Mouse (Mus musculus): ENCODE data around the gene P2ry13.
A peak's percentile ranks its signal among the peaks of the same experiment; 100 is the strongest.

P2ry13 gene

DNA sequence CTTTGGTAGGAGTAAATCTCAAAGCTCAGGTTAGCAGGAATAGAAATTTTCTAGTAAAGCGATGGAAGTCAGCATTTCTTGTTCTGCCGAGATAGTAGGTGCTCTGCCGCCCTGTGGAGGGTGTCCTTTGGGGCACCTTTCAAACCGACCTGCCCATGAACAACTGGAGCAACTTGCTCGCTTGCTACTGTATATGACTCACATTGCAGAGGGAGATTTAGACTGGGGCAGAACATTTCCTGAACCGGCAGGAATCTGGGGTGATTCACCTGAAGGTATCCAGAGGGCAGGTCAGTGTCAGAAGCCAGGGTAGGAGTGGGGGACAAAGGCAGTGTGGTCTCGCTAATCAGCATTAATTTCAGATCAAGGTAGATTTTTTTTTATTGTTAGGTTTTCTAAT, 15.7 kb downstream of the P2ry13 start, which contains the start of gene Gpr87:
Gene Gpr87, minus strand, starts transcription at position 167 of the 400 bp plus-strand sequence.
- no peak for DNase-seq

- no peak for DNase-seq
Measured at GRCm38 (mm10) chr3:59194099-59194498, 16.6 kb downstream of the P2ry13 start.

DNA sequence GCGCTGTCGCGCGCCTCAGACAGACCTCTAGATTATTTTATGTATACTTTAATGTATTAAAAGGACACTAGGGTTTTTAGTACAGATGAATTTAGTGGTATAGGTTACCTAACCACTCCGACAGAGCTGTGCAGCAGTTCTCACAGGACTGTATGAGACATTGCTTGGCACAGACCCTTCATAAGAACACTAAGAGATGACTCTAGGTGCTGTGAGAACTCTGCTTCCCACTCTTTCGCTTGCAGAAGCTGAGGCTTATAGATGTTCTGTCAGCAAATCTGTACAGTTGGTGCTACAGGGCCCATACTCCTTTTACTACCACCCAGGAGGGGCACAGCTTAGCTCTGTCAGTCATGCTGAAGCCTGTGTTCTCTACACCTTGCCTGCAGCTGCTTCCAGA, 19.0 kb downstream of the P2ry13 start:
- no peak for DNase-seq

- no peak for DNase-seq
Measured at GRCm38 (mm10) chr3:59187336-59187735, 23.3 kb downstream of the P2ry13 start.

DNA sequence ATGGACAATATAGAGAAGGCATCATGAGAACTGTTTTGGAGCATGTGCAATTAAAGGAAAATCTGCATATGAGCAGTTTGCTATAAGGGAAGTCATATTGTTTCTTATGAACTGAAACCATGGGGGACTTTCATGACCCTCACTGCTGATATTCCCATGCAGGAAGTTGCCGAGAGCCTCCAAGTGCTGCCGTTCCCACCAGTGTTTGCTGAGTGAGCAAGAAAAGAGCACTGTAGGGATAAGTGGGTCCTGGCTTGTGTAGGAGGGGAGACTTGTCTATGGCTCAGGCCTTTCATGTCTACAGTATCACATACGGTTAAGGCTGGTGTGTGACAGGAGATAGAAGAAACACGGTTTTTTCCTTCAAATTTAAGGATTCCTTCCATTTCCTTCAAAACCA, 25.0 kb downstream of the P2ry13 start:
- no peak for DNase-seq

- no peak for DNase-seq
Measured at GRCm38 (mm10) chr3:59182129-59182528, 28.6 kb downstream of the P2ry13 start.

DNA sequence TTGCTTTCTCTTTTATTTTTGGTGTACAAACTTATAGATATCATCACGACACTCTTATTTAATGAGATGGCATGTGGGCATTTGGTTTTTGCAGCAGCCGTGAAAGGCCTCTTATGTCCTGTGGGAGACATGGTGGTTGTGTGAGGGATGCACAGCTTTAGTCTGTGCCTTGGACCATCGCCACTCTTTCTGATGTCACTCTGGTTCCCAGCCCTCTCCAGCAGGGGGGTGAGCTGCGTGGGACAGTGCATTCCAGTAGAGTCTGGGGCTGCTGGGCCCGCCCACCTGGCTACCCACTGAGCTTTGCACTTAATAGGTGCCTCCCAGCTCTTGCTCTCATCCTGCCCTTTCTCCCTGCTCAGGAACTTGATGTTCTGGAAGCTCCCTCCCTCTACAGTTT, 29.5 kb downstream of the P2ry13 start:
- no peak for DNase-seq

DNA sequence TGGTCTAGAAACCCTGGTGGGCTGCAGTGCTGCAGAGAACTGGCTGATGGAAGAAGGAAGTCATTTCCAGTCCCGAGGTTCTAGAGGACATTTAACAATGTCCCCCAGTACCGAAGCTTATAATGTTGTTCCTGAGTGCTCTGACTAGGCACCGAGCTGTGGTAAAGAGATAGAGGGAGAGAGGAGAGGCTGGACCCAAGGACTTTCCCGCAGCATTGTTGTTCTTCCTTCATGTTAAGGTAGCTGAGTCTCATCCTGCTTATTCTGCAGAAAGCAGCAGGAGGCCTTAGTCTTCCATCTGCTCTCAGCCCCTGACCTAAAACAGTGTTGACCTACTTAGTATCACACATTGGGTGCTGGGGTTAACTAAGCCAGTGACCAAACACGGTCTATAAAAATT, 33.8 kb downstream of the P2ry13 start:
- DNase-seq, result no peak

- peak; percentile 58 for DNase-seq
Measured at GRCm38 (mm10) chr3:59175234-59175633, 35.4 kb downstream of the P2ry13 start.

- no peak for DNase-seq
Measured at GRCm38 (mm10) chr3:59174426-59175154, 36.1 kb downstream of the P2ry13 start.

GRCm38 (mm10) chr3:59169921-59170627, 40.6 kb downstream of the P2ry13 start:
- no peak for DNase-seq

DNA sequence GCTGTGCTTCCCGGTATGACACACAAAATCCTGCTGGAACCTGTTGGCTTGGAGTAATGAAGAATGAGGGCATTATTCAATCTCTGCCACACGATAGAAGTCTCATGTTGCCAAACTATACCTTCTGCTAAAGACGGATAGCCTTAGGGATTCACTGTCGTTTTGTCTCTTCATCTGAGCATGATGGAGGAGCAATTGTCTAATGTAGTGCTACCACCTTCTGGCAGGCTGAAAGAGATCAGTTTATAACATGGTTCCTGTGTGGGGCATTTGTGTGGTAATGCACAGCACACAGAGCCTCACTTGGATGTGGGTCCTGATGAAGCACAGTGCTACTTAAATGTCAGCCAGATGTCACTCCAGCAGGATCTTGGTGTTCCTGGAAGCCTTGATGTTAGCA, 41.5 kb downstream of the P2ry13 start:
- no peak for DNase-seq

DNA sequence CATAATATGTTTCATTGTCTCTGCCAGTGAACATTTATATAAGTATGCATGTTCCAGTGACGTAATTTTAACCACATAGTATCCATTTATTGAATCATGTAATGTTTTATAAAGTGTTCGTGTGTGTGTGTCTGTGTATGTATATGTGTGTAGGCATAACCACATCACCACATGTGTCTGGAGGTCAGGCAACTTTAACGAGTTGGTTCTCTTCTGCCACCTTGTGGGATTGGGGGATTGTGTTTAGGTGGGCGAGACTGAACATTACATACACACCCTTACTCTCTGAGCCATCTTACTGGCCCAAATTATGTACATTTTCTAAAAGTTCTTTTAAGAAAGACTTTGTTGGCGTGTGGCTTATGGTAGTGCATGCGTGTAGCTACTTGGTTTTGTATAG, 42.2 kb downstream of the P2ry13 start:
- DNase-seq, result no peak

DNA sequence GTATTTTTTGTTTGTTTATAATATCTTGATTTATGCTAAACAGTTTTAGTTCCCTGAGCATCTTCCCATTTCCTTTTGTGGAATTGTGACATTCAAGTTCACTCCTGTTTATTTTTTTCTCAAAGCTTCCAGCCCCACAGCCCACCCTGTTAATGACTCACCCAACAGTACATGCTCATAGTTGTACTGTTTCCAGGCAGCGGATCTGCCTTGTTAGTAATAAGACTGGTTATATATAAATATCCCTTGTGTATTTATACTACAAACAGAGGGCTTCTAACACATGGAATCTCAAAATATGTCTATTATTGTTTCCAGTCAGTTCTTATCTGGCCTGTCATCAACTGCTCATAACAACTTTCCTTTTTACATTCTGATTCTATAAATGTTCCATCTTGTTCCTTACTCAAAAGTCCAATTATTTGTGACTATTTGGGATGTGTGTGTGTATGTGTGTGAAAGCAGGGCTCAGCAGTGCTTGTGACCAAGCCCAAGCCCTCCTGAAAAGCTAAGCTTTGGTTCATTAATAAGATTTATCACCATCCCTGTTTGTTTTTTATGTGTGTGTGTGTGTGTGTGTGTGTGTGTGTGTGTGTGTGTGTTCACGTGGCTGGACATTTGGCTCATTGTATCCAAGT, 43.1 kb downstream of the P2ry13 start:
- DNase-seq, result no peak

GRCm38 (mm10) chr3:59160465-59160864, 50.2 kb downstream of the P2ry13 start:
- DNase-seq, result no peak

Measured in kidney, postnatal 14 days (tissue).